Mouse (Mus musculus) midbrain, embryonic 11.5 days (tissue): ENCODE data around the gene Nubp1. TPM values are rescaled to one million over a fixed set of nuclear protein-coding genes. Genes with fewer than 3 reads are reported as not detected.

Source experiments
- ATAC-seq: fragments of 200-750 bp; cut with Nextera tagmentation; 2 replicates; pipeline ENCODE4 v1.8.0; 2017; ENCODE audit warnings: moderate TSS enrichment, moderate library complexity; ENCODE audit not compliant: low FRiP score
- DNase-seq: peaks from one replicate; pipeline ENCODE4 v3.0.0; 2015; ENCODE audit warnings: low spot score; ENCODE audit errors: missing footprints
- H3K27ac ChIP-seq: fragments of 300-500 bp; sonication (generic); 2 replicates; pipeline ENCODE4 v1.5.1; 2014; ENCODE audit warnings: low read depth, low read length
- H3K27me3 ChIP-seq: fragments of 300-500 bp; sonication (generic); 2 replicates; pipeline ENCODE4 v1.6.1; 2014; ENCODE audit warnings: mild to moderate bottlenecking, low read length, moderate library complexity, mixed read lengths; ENCODE audit not compliant: control insufficient read depth, insufficient read depth
- H3K36me3 ChIP-seq: fragments of 300-500 bp; sonication (generic); 2 replicates; pipeline ENCODE4 v1.6.1; 2014; ENCODE audit warnings: mild to moderate bottlenecking, low read length, moderate library complexity, mixed read lengths; ENCODE audit not compliant: control insufficient read depth, insufficient read depth
- H3K4me1 ChIP-seq: fragments of 300-500 bp; sonication (generic); 2 replicates; pipeline ENCODE4 v1.6.1; 2014; ENCODE audit warnings: low read length; ENCODE audit not compliant: control insufficient read depth, insufficient read depth
- H3K4me2 ChIP-seq: fragments of 300-500 bp; sonication (generic); 2 replicates; pipeline ENCODE4 v1.6.1; 2014; ENCODE audit warnings: mild to moderate bottlenecking, moderate library complexity
- H3K4me3 ChIP-seq: fragments of 300-500 bp; sonication (generic); 2 replicates; pipeline ENCODE4 v1.5.1; 2014; ENCODE audit warnings: low read depth, low read length
- H3K9ac ChIP-seq: fragments of 300-500 bp; sonication (generic); 2 replicates; pipeline ENCODE4 v1.6.1; 2014; ENCODE audit warnings: low read length
- H3K9me3 ChIP-seq: fragments of 300-500 bp; sonication (generic); 2 replicates; pipeline ENCODE4 v1.6.1; 2016; ENCODE audit warnings: low read length; ENCODE audit not compliant: control insufficient read depth
- WGBS: fragments of 180-500 bp; shearing (Covaris S2); extraction: QIAGEN DNeasy Blood & Tissue Kit; methylation state at CpG from one replicate; pipeline ENCODE4 v1.1.7; 2014; 5-methylcytosine and 5-hydroxymethylcytosine counted together
- polyA plus RNA-seq: library from polyadenylated mRNA; unstranded; fragments of >200 nt; fragmentation: Nextera tagmentation; extraction: Ambion mirVana; gene quantifications from 2 replicates; pipeline ENCODE4 v1.2.1, GENCODE M21; 2014

Nubp1 gene
- polyA plus RNA-seq, 1 experiment from 2014 or later = 71.8 TPM

DNA sequence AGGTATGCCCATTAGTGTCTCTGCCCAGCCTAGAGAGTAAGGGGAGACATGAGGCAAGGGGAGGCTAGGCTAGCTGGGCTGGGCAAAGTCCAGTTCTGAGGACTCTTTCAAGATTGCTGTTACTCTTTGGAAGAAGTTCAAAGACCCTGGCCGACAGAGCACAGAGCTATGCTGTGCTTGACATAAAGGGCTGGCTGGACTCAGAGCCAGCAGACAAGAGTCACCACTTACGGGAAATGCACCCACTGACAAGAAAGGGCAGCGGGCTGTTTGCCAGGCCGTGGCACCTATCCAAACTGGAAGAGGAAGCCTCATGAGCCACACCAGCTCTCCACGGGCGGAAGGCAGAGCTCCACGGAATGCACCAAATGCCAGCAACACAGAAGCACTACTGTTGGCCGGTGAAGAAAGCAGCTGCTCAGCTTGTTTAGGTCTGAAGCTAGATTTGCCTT is 40.7 kb downstream of the Nubp1 start:
- Histone ChIP-seq H3K9me3 (no peaks in the 10 kb centered on the region), H3K4me3 (no peak overlapping the region), H3K36me3 (no peaks in the 10 kb centered on the region), H3K4me2 (no peak overlapping the region), H3K4me1 (peaks cover 5% of the 10 kb centered on the region), H3K9ac (no peak overlapping the region), H3K27me3 (no peaks in the 10 kb centered on the region), H3K27ac (no peak overlapping the region)
- ATAC-seq (no peak), DNase-seq (no peak)
- 86% methylated on average over 8 of the region's 8 CpGs for WGBS

GRCm38 (mm10) chr16:10453872-10454582 is 42.3 kb downstream of the Nubp1 start:
- no peak overlapping the region for H3K27ac ChIP-seq
- no peak for DNase-seq
- no peak overlapping the region for H3K4me3 ChIP-seq
- no peaks in the 10 kb centered on the region for H3K27me3 ChIP-seq
- WGBS = 85% methylated on average over 6 of the region's 6 CpGs
- no peaks in the 10 kb centered on the region for H3K9me3 ChIP-seq
- H3K4me1 ChIP-seq = no peaks in the 10 kb centered on the region
- no peak overlapping the region for H3K9ac ChIP-seq
- no peak overlapping the region for H3K4me2 ChIP-seq
- no peak for ATAC-seq
- no peaks in the 10 kb centered on the region for H3K36me3 ChIP-seq

DNA sequence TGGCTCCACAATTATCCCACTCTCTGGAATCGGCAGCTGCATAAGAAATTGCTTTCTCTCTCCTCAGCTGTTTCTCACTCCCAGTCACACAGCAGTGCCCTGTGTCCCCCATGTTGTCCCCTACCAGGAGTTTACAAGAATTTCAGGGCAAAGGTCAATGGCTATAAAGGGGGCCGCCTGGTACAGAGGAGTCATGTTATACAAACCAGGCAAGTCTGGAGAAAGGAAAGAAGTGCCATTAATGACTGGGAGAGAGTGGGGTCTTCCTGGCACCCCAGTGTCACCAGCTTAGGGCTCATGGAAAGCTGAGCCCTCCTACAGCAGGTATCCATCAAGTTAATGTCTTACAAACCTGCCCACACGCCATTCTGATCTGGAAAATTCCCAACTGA is 42.8 kb downstream of the Nubp1 start:
- Histone ChIP-seq H3K36me3 (no peaks in the 10 kb centered on the region), H3K9me3 (no peaks in the 10 kb centered on the region), H3K27me3 (no peaks in the 10 kb centered on the region), H3K4me2 (no peak overlapping the region), H3K4me3 (no peak overlapping the region), H3K27ac (no peak overlapping the region), H3K4me1 (no peaks in the 10 kb centered on the region), H3K9ac (no peak overlapping the region)
- WGBS = 65% methylated on average over 3 of the region's 3 CpGs
- ATAC-seq (no peak), DNase-seq (no peak)

DNA sequence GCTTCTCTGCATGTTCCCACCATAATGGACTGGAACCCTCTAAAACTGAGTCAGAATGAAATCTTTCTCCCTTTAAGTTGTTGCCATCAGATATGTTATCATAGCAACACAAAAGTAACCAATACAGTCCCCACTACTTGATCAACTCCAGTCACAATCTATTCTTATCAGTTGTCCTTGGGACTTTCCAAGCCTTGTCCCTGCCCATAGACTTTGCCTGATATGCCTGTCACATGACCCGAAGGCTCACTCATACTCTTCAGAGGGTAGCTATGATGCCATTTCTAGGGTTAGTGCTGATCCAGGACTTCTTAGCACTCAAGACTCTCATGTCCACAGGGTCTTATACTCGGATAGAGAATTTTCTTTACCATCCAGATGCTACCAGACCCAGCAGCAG is 48.4 kb downstream of the Nubp1 start:
- no peak for ATAC-seq
- no peak overlapping the region for H3K4me2 ChIP-seq

DNA sequence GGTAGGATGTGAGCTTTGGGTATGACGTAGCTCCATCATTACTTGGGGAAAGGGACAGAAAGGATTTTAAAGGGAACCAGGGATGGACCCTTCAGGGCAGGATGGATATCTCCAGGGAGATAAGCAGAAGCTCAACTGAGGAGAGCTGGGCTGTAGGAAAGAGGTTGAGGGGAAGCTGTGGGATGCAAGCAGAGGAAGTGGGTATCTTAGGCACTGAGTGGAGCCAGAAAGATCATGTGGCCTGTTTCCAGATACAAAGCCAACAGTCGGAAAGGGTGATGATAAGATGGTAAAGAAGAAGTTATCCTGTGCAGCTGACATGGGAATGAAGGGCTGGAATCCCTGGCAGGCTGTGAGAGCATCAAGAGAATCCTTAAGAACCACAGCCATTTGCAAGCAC is 49.4 kb downstream of the Nubp1 start:
- 93% methylated on average over 2 of the region's 2 CpGs for WGBS
- no peaks in the 10 kb centered on the region for H3K9me3 ChIP-seq

More for the DNA sequence above, 48.4 kb downstream of the Nubp1 start:
- no peak for DNase-seq
- Histone ChIP-seq H3K36me3 (no peaks in the 10 kb centered on the region), H3K27ac (no peak overlapping the region), H3K9ac (no peak overlapping the region), H3K27me3 (no peaks in the 10 kb centered on the region), H3K4me3 (no peak overlapping the region), H3K9me3 (no peaks in the 10 kb centered on the region), H3K4me1 (no peaks in the 10 kb centered on the region)
- 71% methylated on average over 2 of the region's 2 CpGs for WGBS

DNA sequence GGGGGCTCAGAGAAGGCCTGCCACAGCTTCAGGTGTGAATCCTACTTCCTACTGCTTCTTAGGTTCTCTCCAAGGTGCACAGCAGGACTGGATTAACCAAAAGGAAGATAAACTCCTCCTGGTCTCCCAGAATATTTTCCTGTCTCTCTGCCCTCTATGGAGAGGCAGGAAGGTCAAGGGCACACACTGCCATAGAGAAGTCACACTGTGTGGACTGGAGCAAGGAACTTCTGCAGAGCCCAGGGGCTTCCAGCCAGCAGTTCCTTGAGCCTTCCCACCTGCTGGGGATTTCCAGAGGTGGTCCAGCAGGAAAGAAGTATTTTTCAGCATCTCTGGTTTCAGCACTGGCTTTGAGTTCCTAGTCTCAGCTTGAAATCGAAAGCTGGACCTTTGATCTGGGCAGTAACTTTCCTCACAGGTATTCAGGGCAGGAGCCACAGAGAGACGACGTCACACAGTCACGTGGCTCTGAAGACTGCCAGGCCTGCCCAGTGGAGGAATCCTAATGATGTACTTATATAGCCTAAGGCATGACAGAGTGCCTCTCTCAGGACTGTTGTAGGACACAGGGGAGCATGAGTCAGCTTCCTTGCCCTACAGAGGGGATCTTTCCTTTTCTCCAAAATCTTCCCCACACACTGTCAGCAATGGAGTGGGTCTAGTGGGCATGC is 53.4 kb downstream of the Nubp1 start:
- H3K27ac ChIP-seq = no peak overlapping the region
- H3K4me3 ChIP-seq = no peak overlapping the region
- H3K4me1 ChIP-seq = no peaks in the 10 kb centered on the region
- 38% methylated on average over 4 of the region's 4 CpGs for WGBS
- H3K9me3 ChIP-seq = no peaks in the 10 kb centered on the region
- no peaks in the 10 kb centered on the region for H3K27me3 ChIP-seq
- no peak for ATAC-seq
- H3K9ac ChIP-seq = no peak overlapping the region
- no peak for DNase-seq
- no peaks in the 10 kb centered on the region for H3K36me3 ChIP-seq
- no peak overlapping the region for H3K4me2 ChIP-seq

More for the DNA sequence above, 49.4 kb downstream of the Nubp1 start:
- Histone ChIP-seq H3K27me3 (no peaks in the 10 kb centered on the region), H3K27ac (no peak overlapping the region), H3K4me3 (no peak overlapping the region), H3K4me1 (no peaks in the 10 kb centered on the region), H3K9ac (no peak overlapping the region), H3K36me3 (no peaks in the 10 kb centered on the region), H3K4me2 (no peak overlapping the region)
- DNase-seq (no peak), ATAC-seq (no peak)

DNA sequence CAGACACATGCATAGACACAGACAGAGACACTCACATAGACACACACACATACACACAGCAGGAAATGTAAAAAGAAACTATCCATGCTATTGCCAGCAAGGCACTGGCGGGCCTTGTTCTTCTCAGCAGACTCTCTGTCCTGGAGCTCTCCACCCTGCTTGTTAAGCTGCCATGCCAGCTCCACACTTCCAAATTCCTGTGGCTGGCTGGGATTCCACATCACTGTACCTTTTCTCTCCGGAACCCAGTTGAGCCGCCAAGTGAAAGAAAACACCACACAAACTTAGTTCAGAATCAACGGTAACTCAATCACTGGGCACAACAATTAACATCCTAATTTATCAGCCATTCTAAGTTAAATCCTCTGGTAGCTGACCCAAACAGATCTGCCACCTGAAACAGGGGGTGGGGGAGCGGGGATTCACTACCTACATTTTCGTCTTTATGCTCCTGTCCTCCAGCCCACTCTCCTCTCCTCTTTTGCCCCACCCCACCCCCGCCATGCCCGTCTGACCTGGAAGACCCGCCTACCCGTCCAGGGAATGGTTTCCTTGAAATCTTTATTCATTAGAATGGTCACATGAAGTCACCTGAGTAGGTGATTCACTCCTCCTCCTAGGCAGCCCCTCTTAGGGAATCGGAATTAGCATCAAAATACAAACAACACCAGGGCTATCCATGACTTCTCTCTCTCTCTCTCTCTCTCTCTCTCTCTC is 55.8 kb downstream of the Nubp1 start:
- H3K4me3 ChIP-seq = no peak overlapping the region
- no peaks in the 10 kb centered on the region for H3K27me3 ChIP-seq
- no peaks in the 10 kb centered on the region for H3K36me3 ChIP-seq
- H3K4me1 ChIP-seq = no peaks in the 10 kb centered on the region
- H3K9me3 ChIP-seq = no peaks in the 10 kb centered on the region
- ATAC-seq (no peak), DNase-seq (no peak)
- no peak overlapping the region for H3K9ac ChIP-seq
- no peak overlapping the region for H3K4me2 ChIP-seq
- no peak overlapping the region for H3K27ac ChIP-seq
- WGBS = 42% methylated on average over 11 of the region's 11 CpGs

GRCm38 (mm10) chr16:10468201-10468600 is 56.5 kb downstream of the Nubp1 start:
- no peaks in the 10 kb centered on the region for H3K36me3 ChIP-seq
- no peak overlapping the region for H3K27ac ChIP-seq
- 68% methylated on average over 1 of the region's 1 CpGs for WGBS
- no peak overlapping the region for H3K9ac ChIP-seq
- no peak overlapping the region for H3K4me3 ChIP-seq
- no peaks in the 10 kb centered on the region for H3K27me3 ChIP-seq
- H3K4me1 ChIP-seq = no peaks in the 10 kb centered on the region
- no peaks in the 10 kb centered on the region for H3K9me3 ChIP-seq
- H3K4me2 ChIP-seq = no peak overlapping the region
- ATAC-seq (no peak), DNase-seq (no peak)

DNA sequence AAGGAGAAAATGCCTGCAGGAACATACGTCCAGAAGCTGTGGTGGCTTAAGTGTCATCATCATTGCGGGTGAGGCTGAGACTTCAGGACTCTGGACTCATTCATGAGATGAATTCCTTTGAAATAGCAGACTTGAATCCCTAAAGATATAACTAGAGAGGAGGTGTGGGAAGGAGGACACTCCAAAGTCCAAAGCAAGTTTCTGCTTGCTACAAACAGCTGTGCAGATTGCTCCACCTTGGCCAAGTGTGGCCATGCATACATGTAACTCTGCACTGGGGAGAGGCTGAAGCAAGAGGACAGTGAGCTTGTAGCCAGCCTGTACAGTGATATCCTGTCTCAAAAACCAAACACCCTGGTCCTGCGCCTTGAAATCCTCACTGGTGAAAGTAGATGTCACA is 60.2 kb downstream of the Nubp1 start:
- H3K4me1 ChIP-seq = no peaks in the 10 kb centered on the region
- 93% methylated on average over 3 of the region's 3 CpGs for WGBS
- H3K27me3 ChIP-seq = no peaks in the 10 kb centered on the region
- H3K27ac ChIP-seq = no peak overlapping the region
- H3K4me2 ChIP-seq = no peak overlapping the region
- H3K9me3 ChIP-seq = no peaks in the 10 kb centered on the region
- no peak overlapping the region for H3K4me3 ChIP-seq
- no peak overlapping the region for H3K9ac ChIP-seq
- H3K36me3 ChIP-seq = no peaks in the 10 kb centered on the region
- ATAC-seq = no peak
- no peak for DNase-seq
